ENCODE assay signal across 9 mouse cellular contexts in genomic region chr14:45452861-45453512, GRCm38 (mm10). TPM values are rescaled to one million over a fixed set of nuclear protein-coding genes. Genes with fewer than 3 reads are reported as not detected.
DNase-seq lines count a peak whose midpoint lies in the region; ATAC-seq and TF ChIP-seq lines count a peak whose summit lies in the region.
"Had no signal": no experiment of that assay in that cellular context is flagged by ENCODE, and none has a peak within 500 bp of the region (broad histone marks: within the 10 kb centered on the region; RNA-seq: fewer than 3 reads in every experiment).

No protein-coding gene starts in this region.

- no peak overlapping the region for H3K4me3 ChIP-seq in hindbrain, postnatal 0 days (ENCODE audit: low read length)
- H3K4me3 ChIP-seq in liver, embryonic 11.5 days (ENCODE audit: low read depth, low read length), result no peak overlapping the region

- H3K4me2 ChIP-seq in hindbrain, postnatal 0 days (ENCODE audit: low read depth, low read length), result no peak overlapping the region
- no peak overlapping the region; the same call in 1 of the 2 replicates for H3K4me2 ChIP-seq in liver, embryonic 11.5 days

- H3K36me3 ChIP-seq in hindbrain, postnatal 0 days (ENCODE audit: insufficient read depth, low read length), result no peaks in the 10 kb centered on the region
- no peaks in the 10 kb centered on the region for H3K36me3 ChIP-seq in liver, embryonic 11.5 days (ENCODE audit: control insufficient read depth, insufficient read depth, low read length)

- H3K9me3 ChIP-seq in hindbrain, postnatal 0 days (ENCODE audit: low read length), result no peaks in the 10 kb centered on the region
- no peaks in the 10 kb centered on the region for H3K9me3 ChIP-seq in liver, embryonic 11.5 days (ENCODE audit: control insufficient read depth, low read length)

- no peak for ATAC-seq in hindbrain, postnatal 0 days
- peak; percentile 71 for ATAC-seq in liver, embryonic 11.5 days (replicated peaks; ENCODE audit: low FRiP score)
- no peak for ATAC-seq in megakaryocyte, adult 5-6 weeks (ENCODE audit: poor library complexity, severe bottlenecking)
- ATAC-seq: forebrain, embryonic 14.5 days had no signal

- DNase-seq in adrenal gland, adult 2 months, result peak; percentile 28
- no peak for DNase-seq in adrenal gland, postnatal 10 days
- DNase-seq in cerebellum, adult 9-10 months, result peak; percentile 53
- DNase-seq in hindbrain, postnatal 0 days (ENCODE audit: low spot score), result no peak
- no peak for DNase-seq in liver, embryonic 11.5 days (ENCODE audit: low spot score)
- DNase-seq in spleen, postnatal 4 days (ENCODE audit: low spot score in 2 of 2), result no peak
- DNase-seq in urinary bladder, postnatal 36 days (ENCODE audit: low spot score in 2 of 2), result no peak

- no peaks in the 10 kb centered on the region for H3K27me3 ChIP-seq in hindbrain, postnatal 0 days (ENCODE audit: insufficient read depth, low read length)
- H3K27me3 ChIP-seq in liver, embryonic 11.5 days (replicated peaks; ENCODE audit: control insufficient read depth, insufficient read depth, low read length), result no peaks in the 10 kb centered on the region

- H3K9ac ChIP-seq in hindbrain, postnatal 0 days (replicated peaks; ENCODE audit: low read length), result no peak overlapping the region
- no peak overlapping the region for H3K9ac ChIP-seq in liver, embryonic 11.5 days (ENCODE audit: low read depth, low read length)

- H3K4me1 ChIP-seq in hindbrain, postnatal 0 days (ENCODE audit: insufficient read depth, low read length), result peaks cover 7% of the 10 kb centered on the region; the same call in 1 of the 2 replicates
- H3K4me1 ChIP-seq in liver, embryonic 11.5 days (replicated peaks; ENCODE audit: control insufficient read depth, insufficient read depth, low read length), result peaks cover 31% of the 10 kb centered on the region

- 0 out of 2 replicates have a peak overlapping the region, but pooled peaks have one; percentile 20 for H3K27ac ChIP-seq in hindbrain, postnatal 0 days
- peak overlapping the region; percentile 54; the same call in 1 of the 2 replicates for H3K27ac ChIP-seq in liver, embryonic 11.5 days (ENCODE audit: low read depth, low read length)

- WGBS in hindbrain, postnatal 0 days, result 33% methylated on average over 11 of the region's 11 CpGs
- WGBS in liver, embryonic 11.5 days, result 15% methylated on average over 11 of the region's 11 CpGs

- TF ChIP-seq CTCF in hindbrain, postnatal 0 days (IDR thresholded peaks at IDR 0.05; ENCODE audit: low read depth), result no peak

RNA-seq across cellular contexts. Expression of gene Gnpnat1, which starts 48.3 kb away (rescaled TPM):
- total RNA-seq in adrenal gland, adult 2 months (2021), result 10 to 100 TPM; 27.0 to 29.4 TPM
- polyA plus RNA-seq in adrenal gland, adult 2 months (2012; rRNA removed), result 1.3 and 1.8 TPM in 2 replicates
- total RNA-seq in adrenal gland, postnatal 10 days (2021), result 10 to 100 TPM; 31.9 to 36.4 TPM
- total RNA-seq in hindbrain, postnatal 0 days (2014; rRNA removed), result 12.7 and 13.9 TPM in 2 replicates
- 21.1 and 21.5 TPM in 2 replicates for polyA plus RNA-seq in hindbrain, postnatal 0 days (2015; fragmentation: Nextera tagmentation; extraction: Ambion mirVana)
- 49.7 and 51.5 TPM in 2 replicates for polyA plus RNA-seq in liver, embryonic 11.5 days (2014; fragmentation: Nextera tagmentation; extraction: Ambion mirVana)
- total RNA-seq in megakaryocyte, adult 5-6 weeks (2015), result 15.5 and 18.5 TPM in 2 replicates
- 12.1 and 13.9 TPM in 2 replicates for total RNA-seq in megakaryocyte, adult 5-6 weeks (2017)

Comparison
In these comparisons a context has a peak if more than half of its experiments do, and no peak if none do; other contexts are left out.
1. DNase-seq: peak in adrenal gland, adult 2 months (single experiment) and cerebellum, adult 9-10 months (single experiment); none in adrenal gland, postnatal 10 days (single experiment), hindbrain, postnatal 0 days (single experiment), liver, embryonic 11.5 days (single experiment), spleen, postnatal 4 days (0 of 2) and urinary bladder, postnatal 36 days (0 of 2).